Mouse (Mus musculus): Measurements from ENCODE around the gene Tmed8.

Gene Tmed8

DNA sequence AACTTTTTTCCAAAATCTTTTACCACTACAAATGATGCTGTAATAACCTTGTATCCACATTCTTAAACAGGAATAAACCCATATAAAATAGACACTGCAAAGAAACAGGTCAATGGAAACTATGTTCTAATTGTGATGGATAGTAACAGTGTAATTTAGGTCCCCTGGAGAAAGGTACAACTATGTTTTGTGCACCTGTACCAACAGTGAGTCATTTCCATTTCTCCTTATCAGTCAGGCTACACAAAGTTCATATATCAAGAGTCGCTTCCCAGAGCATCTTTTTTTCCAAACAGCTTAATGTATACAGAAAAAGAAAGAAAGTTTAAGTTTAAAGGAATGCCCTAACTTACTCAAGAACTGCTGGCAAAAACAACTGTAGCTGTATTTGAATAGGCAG, 5.2 kb downstream of the Tmed8 start:
- TF ChIP-seq GATA4 (IDR thresholded peaks at IDR 0.05; ENCODE audit: insufficient replicate concordance, low read length): no peak

DNA sequence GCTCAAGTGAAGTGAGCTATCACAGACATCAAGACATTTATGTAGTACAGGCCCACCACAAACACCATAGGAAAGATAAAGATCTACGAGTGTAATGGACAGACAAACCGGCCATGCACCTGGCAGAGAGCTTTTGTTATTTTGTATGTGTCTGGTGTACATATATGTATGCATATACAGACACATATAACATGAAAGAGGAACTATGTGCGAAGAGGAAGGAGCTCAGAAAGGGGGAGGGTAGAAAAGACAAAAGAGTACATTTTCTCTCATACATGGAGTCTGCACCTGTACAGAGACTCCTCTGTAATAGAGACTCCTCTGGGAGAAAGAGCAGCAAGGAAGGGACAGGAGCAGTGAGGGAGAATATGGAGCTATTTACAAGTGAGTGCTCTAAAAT, 7.2 kb downstream of the Tmed8 start:
- no peak for TF ChIP-seq GATA4 (IDR thresholded peaks at IDR 0.05; ENCODE audit: insufficient replicate concordance, low read length)

DNA sequence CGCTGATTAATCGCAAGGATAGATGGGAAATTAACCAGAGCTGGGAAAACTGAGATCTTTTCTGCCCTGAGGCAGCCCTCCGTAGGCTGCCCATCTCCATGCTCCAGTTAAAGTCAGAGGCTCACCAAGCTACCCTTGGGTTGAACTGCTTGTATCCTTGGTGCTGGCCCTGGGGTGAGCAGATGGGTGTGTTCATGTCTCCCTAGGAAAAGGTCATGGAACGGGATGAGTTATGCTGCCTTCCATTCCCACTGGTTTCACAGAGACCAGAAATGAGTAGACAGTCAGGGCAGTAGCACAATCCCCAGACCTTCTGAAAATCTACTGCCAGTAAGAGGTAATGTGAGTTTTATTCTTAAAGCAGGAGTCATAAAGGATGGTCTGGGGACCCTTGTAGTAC, 22.6 kb downstream of the Tmed8 start:
- no peak for TF ChIP-seq GATA4 (IDR thresholded peaks at IDR 0.05; ENCODE audit: insufficient replicate concordance, low read length)

DNA sequence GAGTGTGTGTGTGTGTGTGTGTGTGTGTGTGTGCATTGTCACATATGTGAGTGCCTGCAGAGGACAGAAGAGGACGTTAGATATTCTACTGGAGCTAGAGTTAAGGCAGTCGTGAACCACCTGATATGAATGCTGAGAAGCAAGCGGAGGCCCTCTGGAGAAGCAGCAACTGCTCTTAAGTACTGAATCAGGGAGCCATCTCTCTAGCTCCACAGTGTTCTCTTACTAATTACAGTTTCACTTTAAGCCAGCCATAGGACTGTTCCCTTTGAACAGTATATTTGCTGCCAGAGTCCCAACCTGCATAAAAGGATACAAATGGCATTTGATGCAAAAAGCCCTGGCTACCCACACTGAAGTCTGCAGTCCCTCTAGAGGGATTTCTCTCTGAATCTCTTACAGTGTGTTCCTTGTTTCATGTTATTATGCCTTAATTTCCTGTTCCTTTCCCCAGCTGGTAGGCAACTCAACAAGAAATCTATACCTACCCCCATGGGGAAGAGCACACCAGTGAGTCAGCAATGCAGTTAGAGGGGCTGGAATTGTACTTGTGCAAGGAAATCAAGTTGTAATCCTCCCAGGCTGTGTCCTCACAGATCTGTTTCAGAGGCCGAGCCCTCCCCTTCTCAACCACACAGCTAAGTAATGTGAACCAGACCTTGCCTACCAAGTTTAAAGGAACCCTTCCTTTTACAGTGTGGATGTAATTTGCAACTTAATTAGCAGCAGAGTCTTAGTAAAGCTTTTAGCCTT, 24.9 kb downstream of the Tmed8 start:
- TF ChIP-seq GATA4 (IDR thresholded peaks at IDR 0.05; ENCODE audit: insufficient replicate concordance, low read length): no peak

DNA sequence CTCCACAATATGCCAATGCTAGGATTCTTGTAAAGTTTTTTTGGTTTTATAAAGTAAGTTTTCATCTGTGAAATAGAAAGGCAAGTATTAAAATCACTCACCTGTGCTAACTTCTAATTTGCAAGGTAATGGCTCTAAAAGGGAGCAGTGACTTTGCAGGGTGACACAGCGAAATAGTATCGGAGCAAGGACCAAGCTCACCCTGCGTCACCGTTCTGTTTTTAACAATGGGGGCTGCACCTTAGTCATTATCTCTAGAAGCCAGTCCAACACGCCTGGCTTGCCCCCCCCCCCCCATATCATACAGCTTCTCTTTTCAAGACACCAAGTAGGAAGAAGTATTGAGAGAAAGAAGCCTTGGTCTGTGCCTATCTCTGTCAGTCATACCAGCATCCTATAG, 39.4 kb downstream of the Tmed8 start:
- no peak for TF ChIP-seq GATA4 (IDR thresholded peaks at IDR 0.05; ENCODE audit: insufficient replicate concordance, low read length)

DNA sequence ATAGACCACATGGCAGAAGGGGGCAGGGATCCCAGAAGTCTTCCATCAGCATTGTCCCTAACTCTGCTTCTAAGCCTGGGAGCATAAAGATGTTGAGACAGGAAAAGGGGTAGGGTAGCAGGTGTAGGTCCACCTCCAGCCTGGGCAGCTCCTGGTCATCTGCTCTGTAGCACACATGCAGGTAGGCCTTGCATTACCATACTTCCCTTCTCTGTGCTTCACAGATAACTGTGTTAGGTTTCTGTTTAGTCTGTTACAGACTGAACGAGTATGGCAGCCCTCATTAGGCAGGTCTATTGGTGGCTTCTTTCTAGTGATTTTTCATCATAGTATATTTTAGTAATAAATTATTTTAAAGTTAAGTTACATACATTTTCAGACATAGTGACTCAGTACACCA, 39.9 kb downstream of the Tmed8 start:
- no peak for TF ChIP-seq GATA4 (IDR thresholded peaks at IDR 0.05; ENCODE audit: insufficient replicate concordance, low read length)

DNA sequence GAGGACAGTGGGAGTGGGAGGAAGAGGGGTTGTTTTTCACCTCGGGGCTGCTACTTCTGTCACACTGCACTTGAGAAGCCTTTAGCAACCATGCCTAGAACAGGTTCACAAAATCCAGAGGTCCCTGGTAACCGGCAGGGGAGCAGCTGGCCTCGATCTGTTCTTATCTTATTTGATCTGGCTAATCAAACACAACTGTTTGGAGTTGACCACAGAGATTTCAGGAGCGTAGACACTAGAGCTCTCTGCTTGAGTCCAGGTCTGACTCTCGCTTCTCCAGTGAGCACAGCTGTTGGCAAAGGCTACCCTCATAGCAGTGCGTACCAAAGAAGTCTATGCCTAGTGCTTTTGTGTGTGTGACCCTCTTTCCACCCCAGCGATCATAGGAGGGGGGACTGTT, 42.2 kb downstream of the Tmed8 start:
- peak; percentile 95 for TF ChIP-seq GATA4 (IDR thresholded peaks at IDR 0.05; ENCODE audit: insufficient replicate concordance, low read length)

DNA sequence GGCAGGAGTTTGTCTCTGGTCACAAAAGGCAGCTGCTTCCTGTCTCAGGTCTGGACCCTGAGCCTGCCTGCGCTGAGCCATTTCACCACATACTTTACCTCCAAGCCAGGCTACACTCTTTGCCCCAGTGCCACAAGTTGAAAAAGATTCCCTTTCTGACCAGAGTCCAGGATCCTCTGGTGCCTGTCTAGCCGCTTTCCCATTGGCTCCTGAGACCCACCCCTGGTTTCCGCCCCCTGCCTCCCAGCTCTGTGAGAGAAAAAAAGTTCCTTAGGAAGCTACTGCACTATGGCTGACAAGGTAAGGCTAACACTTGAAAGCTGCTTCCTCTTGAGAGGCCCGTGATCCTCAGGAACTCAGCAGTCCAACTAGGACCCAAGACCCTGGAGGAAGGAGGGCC, 42.9 kb downstream of the Tmed8 start:
- no peak for TF ChIP-seq GATA4 (IDR thresholded peaks at IDR 0.05; ENCODE audit: insufficient replicate concordance, low read length)

GRCm38 (mm10) chr12:87149471-87149870, 50.8 kb downstream of the Tmed8 start:
- no peak for TF ChIP-seq GATA4 (IDR thresholded peaks at IDR 0.05; ENCODE audit: insufficient replicate concordance, low read length)

DNA sequence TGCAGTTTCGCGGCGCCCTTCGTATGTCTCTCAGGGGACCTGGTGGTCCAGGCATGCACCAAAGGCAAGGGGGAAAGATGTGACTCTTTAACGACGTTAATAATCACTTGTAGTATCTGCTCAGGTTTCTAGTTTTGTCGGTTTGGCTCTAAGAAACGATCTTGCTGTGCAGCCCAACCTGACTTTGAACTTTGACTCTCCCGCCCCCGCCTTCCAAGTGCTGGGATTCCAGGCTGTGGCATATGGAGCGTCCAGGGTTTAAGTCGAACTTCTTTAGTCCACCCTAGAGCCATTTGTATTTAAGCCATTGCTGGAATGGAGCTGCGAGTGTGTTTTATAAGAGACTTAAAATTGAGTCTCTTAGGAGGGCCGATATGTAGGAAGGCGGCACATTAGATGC, 52.1 kb downstream of the Tmed8 start:
- no peak for TF ChIP-seq GATA4 (IDR thresholded peaks at IDR 0.05; ENCODE audit: insufficient replicate concordance, low read length)

- no peak for TF ChIP-seq GATA4 (IDR thresholded peaks at IDR 0.05; ENCODE audit: insufficient replicate concordance, low read length)
These were observed 52.7 kb downstream of the Tmed8 start, which contains the start of gene Pomt2 for GRCm38 (mm10) chr12:87147395-87148089. Pomt2 (minus strand) TSS chr12:87147968.

DNA sequence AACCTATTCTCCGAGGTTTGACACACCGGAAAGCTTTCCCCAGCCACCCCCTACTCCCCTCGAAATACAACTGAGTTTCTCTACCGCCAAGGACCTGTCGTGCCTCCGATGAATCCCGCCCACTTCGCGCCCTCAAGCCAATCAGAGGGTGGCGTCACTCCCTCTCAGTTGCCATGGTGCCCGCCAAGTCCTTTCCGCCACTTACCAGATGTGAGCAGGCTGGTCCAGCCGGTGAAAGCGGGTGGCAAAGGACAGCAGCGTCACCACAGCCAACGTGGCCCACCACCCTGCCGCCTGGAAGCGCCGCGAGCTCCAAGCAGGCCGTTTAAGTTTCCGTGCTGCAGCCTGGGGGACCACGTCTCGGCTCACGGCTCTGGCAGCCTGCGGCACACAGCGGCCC, 53.3 kb downstream of the Tmed8 start, which contains the start of gene Gstz1:
Gene Gstz1 (plus strand): TSS at position 200 of the 400 bp plus-strand sequence.
- TF ChIP-seq GATA4 (IDR thresholded peaks at IDR 0.05; ENCODE audit: insufficient replicate concordance, low read length): no peak

DNA sequence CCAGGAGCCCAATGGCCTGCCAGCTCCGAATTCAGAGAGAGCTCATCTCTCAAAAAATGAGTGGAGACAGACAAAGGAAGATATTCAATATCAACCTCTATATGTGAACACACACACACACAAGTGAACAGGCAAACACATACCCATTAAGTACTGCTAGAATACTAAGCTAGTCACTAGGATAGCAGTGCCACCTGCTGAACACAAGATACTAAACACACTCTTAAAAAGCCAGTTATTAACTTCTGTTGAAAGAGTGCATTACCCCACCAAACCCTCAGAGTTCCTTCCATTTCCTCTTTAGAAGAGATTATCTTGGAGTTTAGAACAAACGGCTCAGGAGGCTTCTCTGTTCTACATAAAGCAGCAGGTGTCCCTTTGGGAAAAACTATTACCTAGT, 58.1 kb downstream of the Tmed8 start:
- no peak for TF ChIP-seq GATA4 (IDR thresholded peaks at IDR 0.05; ENCODE audit: insufficient replicate concordance, low read length)

DNA sequence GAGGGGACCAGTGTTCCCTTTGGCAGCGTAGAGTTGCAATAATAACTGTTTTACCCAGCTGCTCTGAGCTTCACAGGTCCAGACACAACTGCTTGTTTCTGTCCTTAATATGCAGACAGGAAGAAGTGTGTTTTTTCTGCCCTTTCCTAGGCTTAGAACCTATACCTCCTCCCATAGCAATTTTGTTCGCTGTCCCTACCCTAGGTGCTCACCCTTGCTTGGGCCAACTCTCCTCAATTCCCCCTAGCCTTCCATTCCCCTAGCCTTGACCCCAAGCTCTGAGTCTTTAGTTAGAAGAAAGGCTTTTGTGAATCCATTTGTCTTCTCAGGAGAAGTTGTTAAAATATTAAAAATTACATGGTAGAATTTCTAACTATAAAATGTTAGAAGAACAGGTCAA, 61.5 kb downstream of the Tmed8 start:
- no peak for TF ChIP-seq GATA4 (IDR thresholded peaks at IDR 0.05; ENCODE audit: insufficient replicate concordance, low read length)

GRCm38 (mm10) chr12:87138342-87138701, 61.9 kb downstream of the Tmed8 start:
- no peak for TF ChIP-seq GATA4 (IDR thresholded peaks at IDR 0.05; ENCODE audit: insufficient replicate concordance, low read length)
